Mouse (Mus musculus) megakaryocyte-erythroid progenitor cell, adult 5-6 weeks (primary cell): ENCODE data around the gene Olfr519. TPM values are rescaled to one million over a fixed set of nuclear protein-coding genes. Genes with fewer than 3 reads are reported as not detected.

Source experiments
- ATAC-seq: replicated peaks from 2 replicates; pipeline ENCODE4 v1.8.0; 2016; ENCODE audit warnings: mild to moderate bottlenecking, inconsistent platforms; ENCODE audit not compliant: severe bottlenecking, poor library complexity, low FRiP score, low TSS enrichment
- total RNA-seq, 2 experiments: library from RNA; stranded (forward) in 1 of 2; stranded (reverse) in 1 of 2; fragments of 200-1000, 215-1000 nt in 1 of 2; fragments of >200 nt in 1 of 2; fragmentation: Nextera tagmentation in 1 of 2; gene quantifications; 2 replicates each; pipeline ENCODE4 v1.2.3; 2014 to 2017

Olfr519 gene
- total RNA-seq (2014; fragmentation: Nextera tagmentation), result not detected in 2 replicates
- not detected in 2 replicates for total RNA-seq (2017)

DNA sequence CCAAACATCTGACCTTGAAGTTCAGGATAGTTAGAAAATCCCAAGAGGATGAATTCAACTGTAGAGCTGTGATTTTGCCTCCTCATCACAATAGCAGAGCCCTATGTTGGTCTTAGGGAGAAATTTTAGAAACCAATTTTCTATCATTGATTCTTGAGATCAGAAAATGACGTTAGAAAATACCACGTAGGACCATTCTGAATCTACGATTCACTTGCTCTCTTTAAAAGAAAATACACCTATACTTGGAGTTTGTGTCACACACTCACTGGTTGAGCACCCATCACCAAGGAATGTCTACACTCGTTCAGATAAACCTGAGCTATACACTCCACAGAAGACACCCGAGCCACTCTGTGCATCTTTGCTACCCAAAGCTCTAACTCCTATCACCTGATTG, at the start of gene Olfr519:
Olfr519 (minus strand) TSS at position 101 of the 400 bp plus-strand sequence.
- no peak for ATAC-seq

DNA sequence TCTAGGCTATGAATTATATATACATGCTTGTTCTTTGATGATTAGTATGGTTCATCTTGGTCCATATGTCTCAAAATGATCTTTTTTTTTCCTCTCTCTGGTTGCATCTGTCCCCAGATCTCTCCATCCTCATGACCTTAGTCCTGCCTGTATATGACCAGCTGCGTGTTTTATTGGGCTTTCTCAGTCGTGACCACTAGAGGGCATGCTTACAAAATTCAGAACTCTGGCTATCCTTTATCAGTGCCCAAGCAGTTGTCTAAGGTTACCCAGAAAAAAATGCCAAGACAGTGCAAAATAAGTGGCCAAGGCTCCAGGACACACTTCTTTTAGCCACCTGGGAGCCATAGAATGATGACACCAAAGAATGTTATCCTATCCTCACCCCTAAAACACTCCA, 49.8 kb upstream of the Olfr519 start:
- peak; percentile 91 for ATAC-seq

DNA sequence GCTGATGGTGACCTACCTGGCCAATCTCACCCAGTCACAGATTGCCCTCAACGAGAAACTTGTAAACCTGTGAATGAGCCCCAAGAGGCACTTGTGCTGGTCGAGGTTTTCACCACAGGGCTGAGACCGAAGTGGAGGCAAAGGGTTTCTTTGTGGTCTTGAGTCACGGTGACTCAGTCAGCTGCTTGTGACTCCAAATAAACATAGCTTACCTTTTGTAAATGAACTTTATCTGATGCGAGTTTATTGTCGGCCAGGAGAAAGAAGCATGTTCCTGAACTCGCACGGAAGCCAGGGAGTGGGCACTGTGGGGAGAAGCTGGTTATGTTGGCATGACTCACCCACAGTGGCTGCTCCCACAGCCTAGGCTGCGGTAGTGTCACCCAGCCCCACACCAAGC, 47.2 kb upstream of the Olfr519 start:
- ATAC-seq, result no peak

DNA sequence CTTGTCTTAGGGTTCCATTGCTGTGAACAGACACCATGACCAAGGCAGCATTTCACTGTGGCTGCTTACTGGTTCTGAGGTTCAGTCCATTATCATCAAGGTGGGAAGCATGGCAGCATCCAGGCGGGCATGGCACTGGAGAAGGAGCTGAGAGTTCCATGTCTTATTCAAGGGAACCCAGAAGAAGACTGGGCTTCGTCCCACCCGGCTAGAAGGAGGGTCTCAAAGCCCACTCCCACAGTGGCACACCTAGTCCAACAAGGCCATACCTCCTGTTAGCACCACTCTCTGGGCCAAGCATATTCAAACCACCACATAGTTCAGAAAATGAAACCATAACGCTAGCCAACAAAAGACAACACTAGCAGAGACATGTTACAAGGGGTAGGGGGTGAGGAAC, 42.4 kb upstream of the Olfr519 start:
- ATAC-seq, result no peak

DNA sequence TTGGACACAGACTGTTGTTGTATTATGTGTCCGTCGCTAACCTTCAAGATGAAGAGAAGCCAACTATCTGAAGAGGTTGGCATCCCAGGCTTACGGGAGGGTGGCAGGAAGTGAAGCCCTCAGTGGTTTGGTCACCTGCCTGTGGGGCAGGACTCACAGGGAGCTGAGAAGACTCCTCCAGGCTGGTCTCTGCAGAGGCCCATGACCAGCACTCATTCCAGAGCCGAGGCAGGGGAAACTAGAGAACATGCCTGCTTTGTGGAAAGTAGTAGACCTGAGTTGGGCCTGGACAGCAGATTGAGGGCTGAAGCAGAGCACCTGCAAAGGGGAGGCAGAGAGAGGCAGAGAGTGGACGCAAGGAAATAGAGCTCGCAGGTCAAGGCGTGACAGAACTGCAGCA, 41.2 kb upstream of the Olfr519 start:
- no peak for ATAC-seq

DNA sequence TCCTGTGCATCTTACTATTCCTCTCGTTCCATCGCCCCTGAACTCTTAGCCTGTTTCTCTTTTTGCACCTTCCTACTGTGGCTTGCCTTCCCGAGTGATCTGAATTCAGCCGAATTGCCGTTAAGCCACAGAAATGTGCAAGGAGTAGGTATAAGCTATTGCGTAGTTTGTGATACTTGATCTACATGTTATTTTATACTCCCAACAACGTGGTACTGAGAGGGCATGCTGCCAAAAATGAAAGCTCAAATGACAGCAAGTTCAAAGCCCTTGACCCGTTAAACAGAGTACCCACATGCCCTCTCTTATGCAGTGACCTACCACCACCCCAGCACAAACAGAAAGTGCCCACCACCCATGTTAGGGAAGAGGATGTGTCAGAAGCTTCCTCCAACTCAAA, 40.6 kb upstream of the Olfr519 start:
- 0 out of 2 replicates have a peak, but pooled peaks have one; percentile 8 for ATAC-seq

DNA sequence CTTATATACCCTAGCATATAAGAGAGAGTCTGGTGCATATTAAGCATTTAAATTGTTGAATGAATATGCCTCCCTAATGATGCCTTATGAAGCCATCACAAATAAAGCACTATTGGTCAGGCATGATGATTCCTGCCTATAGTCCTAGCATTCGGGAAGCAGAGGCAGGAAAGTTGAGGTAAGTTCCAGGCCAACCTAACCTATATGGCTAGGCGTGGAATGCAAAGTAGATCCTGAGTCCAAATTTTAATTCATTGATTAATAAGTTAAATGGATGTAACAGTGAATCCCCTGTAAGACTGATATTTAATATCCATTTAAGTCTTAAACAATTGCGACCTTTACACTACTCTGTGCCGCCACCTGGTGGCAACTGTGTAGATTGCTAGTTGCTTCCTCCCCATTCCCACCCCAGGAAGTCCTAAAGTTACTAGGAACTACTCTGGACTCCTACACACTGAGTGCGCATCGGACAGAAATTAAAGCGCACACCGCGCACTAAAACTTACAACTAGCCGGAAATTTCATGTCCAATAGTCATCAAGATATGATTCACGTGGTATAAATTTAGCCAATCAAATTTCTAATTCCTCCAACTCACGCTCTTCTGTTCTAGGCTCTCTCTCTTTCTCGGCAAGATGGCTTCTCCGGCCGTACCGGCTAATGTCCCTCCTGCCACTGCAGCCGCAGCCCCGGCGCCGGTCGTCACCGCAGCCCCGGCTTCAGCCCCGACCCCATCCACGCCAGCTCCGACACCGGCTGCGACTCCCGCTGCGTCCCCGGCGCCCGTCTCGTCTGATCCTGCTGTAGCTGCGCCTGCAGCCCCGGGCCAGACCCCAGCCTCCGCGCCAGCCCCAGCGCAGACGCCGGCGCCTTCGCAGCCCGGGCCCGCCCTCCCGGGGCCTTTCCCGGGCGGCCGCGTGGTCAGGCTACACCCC, 39.8 kb upstream of the Olfr519 start, which contains the start of gene Eif3f:
Eif3f (plus strand) TSS at position 624 of the 938 bp plus-strand sequence.
- ATAC-seq, result peak; percentile 94

DNA sequence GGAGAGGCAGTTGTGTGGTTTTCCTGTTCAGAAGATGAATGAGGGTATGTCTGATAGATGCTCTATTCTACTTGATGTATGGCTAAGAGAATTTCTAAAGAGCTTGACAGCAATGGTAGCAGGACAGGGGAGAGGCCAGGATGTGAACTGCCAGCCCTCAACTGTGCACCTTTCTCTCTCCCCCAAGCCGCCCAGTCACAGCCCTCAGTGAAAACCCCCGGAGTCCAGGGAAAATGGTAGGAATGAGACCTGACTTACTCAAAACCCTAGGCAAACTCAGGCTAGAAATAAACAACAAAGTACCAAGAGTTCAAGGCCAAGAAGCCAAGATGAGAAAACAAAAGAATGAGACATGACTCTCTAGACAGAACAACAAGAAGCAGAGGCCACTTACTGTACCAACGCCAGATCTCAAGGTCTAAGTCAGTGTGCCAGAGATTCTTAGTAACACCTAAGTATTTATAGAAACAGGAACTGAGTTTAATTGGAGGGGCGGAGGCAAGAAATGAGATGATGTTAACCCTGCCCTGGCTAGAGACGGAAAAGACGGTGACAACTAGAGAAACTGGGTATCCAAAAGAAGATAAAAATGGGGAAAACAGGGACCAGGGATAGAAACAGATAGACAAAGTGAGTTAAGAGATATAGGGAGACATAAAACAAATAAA, 35.6 kb upstream of the Olfr519 start, which contains the start of gene Nlrp10:
Nlrp10 (minus strand) TSS at position 453 of the 668 bp plus-strand sequence.
- ATAC-seq, result no peak

DNA sequence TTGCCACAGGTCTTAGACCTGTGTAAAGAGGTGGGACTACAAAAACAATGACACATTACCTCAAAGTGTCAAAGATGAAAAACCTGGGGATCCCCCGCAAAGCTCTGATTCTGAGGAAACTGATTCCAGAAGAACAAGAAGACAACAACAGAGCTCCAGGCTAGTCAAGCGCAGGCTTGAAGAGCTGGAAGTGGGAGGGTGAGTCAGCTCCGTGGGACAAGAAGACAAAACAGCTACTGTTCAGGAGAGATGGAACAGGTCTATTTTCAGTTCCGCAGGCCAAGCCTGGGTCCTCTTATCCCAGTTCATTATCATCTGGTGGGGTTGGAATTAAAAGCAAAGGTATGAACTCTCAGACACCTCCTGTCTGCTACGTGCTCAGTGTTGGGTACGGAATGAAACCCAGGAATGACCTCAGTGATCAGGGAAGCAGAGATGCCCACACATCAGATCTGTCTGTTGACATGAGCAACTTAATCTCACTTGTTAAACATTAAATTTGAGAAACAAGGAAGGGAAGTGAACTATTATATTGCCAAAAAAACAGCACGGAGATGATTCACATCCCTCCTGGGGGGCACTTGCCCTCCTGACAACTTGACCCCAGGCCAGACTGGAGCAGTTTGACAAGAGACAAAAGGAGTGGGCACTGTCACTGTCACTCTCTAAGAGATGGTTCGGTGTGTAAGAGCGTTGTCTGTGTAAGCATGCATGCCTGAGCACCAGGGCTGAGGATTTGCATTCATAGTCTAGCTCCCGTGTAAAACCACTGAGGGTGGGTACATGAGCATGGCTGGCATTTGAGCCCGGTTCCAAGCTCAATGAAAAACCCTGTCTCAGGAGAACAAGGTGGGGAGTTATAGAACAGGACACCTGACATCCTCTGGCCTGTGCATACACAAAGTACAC, 34.3 kb upstream of the Olfr519 start:
- ATAC-seq, result no peak

DNA sequence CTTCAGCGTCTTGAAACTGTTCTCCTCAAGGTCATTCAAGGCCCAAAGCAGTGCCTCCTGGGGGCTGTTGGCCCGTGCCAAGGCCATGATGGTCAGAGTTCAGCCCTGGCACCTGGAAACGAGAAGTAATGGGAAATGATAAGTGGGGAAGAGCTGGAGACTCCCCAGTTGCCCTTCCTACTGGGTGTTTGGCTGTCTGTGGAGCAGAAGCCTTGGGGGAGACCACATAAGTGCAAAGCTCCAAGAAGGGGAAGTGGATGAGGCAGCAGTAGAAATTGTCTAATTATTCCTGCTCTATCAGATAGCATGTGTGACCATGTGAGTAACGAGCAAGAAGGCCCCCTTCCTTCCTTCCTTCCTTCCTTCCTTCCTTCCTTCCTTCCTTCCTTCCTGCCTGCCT, 32.8 kb upstream of the Olfr519 start:
- no peak for ATAC-seq

DNA sequence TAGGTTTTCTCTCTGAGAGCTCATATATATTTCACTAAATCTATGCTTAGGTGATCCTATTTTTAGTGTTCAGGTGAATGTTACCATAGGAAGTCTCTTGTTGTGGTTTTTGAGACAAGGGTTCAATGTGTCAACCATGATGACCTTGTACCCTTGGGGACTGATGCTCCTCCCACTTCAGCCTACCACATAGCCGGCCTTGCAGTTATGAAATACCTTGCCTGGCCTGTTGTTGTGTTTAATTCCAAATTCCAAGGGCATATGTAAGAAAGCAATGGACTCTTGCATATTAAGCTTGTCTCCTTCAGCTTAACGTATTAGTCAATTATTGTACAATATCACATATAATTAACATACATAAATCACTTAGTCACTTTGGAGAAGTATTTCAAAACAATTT, 9.7 kb upstream of the Olfr519 start:
- ATAC-seq, result no peak

DNA sequence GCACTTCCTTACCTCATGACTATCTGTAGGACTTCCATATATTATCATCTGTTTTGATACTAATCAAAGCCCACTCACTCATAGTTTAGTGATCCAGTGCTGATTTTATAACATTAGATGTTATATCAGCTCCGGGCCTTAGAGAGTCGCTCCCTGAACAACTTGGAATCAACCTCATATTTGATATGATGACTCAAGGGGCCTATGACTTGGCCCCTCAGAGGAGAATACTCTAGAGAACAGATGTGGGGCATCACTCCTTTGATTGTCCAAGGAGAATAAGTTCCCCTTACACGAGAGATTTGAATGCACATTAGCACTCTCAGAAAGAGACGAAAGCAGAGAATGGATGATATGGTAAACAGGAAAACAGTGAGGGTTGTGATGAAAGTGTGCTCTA, 9.3 kb downstream of the Olfr519 start, which contains the start of gene Olfr518:
Olfr518 (minus strand) TSS at position 101 of the 400 bp plus-strand sequence.
- ATAC-seq, result no peak

DNA sequence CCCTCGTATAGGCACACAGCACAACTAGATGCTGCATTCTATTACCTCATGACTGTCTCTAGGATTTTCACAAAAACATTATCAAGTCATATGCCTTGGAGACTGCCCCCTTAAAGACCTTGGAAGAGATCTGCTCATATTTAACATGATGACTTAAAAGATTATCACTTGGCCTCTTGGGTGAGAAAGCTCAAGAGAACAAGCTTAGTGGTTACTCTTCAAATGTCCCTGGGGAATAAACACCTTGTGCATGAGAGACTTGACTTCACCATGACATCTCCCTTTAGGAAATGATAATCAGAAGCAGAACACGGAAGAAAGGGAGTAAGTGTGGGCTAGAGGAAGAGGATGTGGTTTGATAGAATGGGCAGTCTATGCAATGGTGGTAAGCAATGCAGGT, 21.9 kb downstream of the Olfr519 start, which contains the start of gene Olfr517:
Olfr517 (minus strand) TSS at position 101 of the 400 bp plus-strand sequence.
- no peak for ATAC-seq

DNA sequence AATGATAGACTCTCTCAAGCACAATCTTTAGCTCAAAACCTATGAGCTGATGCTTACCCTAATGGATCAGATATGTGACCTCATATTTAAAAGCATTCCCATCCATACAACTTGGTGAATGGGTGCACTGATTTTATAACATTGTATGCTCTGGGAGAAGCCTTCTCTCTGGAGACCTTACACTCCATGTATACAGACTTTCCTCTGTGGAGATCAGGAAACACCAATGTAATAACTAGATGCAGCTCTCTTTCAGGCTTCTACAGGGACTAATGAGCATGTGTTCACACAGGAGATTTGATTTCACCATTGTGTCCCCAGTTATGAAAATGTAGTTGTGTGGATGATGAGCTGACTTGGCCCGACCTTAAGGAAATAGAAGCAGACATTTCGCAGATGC, 43.8 kb downstream of the Olfr519 start, which contains the start of gene Olfr516:
Olfr516 (minus strand) TSS at position 101 of the 400 bp plus-strand sequence.
- no peak for ATAC-seq

Other genes starting within 250 kb of the Olfr519 start
- not detected in 2 replicates for gene Olfr509, start 242.5 kb downstream of the Olfr519 start, total RNA-seq (2014; fragmentation: Nextera tagmentation)
- not detected in 2 replicates for gene Olfr509, start 242.5 kb downstream of the Olfr519 start, total RNA-seq (2017)
- gene Olfr510, start 228.0 kb downstream of the Olfr519 start, total RNA-seq (2014; fragmentation: Nextera tagmentation), result not detected in 2 replicates
- not detected in 2 replicates for gene Olfr510, start 228.0 kb downstream of the Olfr519 start, total RNA-seq (2017)
- gene Olfr512, start 181.1 kb downstream of the Olfr519 start, total RNA-seq (2014; fragmentation: Nextera tagmentation), result not detected in 2 replicates
- not detected in 2 replicates for gene Olfr512, start 181.1 kb downstream of the Olfr519 start, total RNA-seq (2017)
- not detected in 2 replicates for gene Olfr513, start 143.4 kb downstream of the Olfr519 start, total RNA-seq (2014; fragmentation: Nextera tagmentation)
- not detected in 2 replicates for gene Olfr513, start 143.4 kb downstream of the Olfr519 start, total RNA-seq (2017)
- gene Olfr514, start 68.4 kb downstream of the Olfr519 start, total RNA-seq (2014; fragmentation: Nextera tagmentation), result not detected in 2 replicates
- not detected in 2 replicates for gene Olfr514, start 68.4 kb downstream of the Olfr519 start, total RNA-seq (2017)
- gene Olfr516, start 43.9 kb downstream of the Olfr519 start, total RNA-seq (2014; fragmentation: Nextera tagmentation), result not detected in 2 replicates
- gene Olfr516, start 43.9 kb downstream of the Olfr519 start, total RNA-seq (2017), result not detected in 2 replicates
- gene Olfr517, start 22.0 kb downstream of the Olfr519 start, total RNA-seq (2014; fragmentation: Nextera tagmentation), result not detected in 2 replicates
- not detected in 2 replicates for gene Olfr517, start 22.0 kb downstream of the Olfr519 start, total RNA-seq (2017)
- not detected in 2 replicates for gene Olfr518, start 9.4 kb downstream of the Olfr519 start, total RNA-seq (2014; fragmentation: Nextera tagmentation)
- gene Olfr518, start 9.4 kb downstream of the Olfr519 start, total RNA-seq (2017), result not detected in 2 replicates
- 0.33 TPM in 1 of 2 replicates, not detected in the other for gene Nlrp10, start 35.8 kb upstream of the Olfr519 start, total RNA-seq (2014; fragmentation: Nextera tagmentation)
- gene Nlrp10, start 35.8 kb upstream of the Olfr519 start, total RNA-seq (2017), result 0.15 TPM in 1 of 2 replicates, not detected in the other
- 241 and 316 TPM in 2 replicates for gene Eif3f, start 40.0 kb upstream of the Olfr519 start, total RNA-seq (2014; fragmentation: Nextera tagmentation)
- 53.5 and 112 TPM in 2 replicates for gene Eif3f, start 40.0 kb upstream of the Olfr519 start, total RNA-seq (2017)
- not detected in 2 replicates for gene Tub, start 55.9 kb upstream of the Olfr519 start, total RNA-seq (2014; fragmentation: Nextera tagmentation)
- not detected in 2 replicates for gene Tub, start 55.9 kb upstream of the Olfr519 start, total RNA-seq (2017)
- gene Ric3, start 188.9 kb upstream of the Olfr519 start, total RNA-seq (2014; fragmentation: Nextera tagmentation), result 1.2 TPM in 1 of 2 replicates, not detected in the other
- gene Ric3, start 188.9 kb upstream of the Olfr519 start, total RNA-seq (2017), result 0.11 and 0.75 TPM in 2 replicates